ENCODE assay signal across 9 mouse cellular contexts in the genomic region with DNA sequence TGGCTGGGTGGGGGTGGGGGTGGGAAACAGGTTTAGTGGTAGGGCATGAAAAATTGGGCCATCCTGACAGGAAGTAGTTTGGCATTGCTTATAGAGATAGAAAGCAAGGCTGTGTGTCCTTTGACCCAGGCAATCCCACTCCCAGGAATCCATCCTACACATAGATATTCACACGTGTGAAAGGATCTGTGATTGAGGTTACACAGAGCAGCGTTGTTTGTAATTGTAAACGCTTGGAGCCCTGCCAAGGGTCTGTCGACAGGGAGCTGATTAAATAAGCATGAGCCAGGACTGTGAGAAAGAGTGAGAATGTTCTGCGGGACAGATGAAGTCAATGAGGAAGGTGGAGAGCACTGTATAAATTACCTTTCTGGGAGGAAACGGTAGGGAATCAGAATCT. TPM values are rescaled to one million over a fixed set of nuclear protein-coding genes. Genes with fewer than 3 reads are reported as not detected.
DNase-seq lines count a peak whose midpoint lies in the region; ATAC-seq lines count a peak whose summit lies in the region.
"Had no signal": no experiment of that assay in that cellular context is flagged by ENCODE, and none has a peak within 500 bp of the region (broad histone marks: within the 10 kb centered on the region; RNA-seq: fewer than 3 reads in every experiment).

No protein-coding gene starts in this region.

- peaks cover 13% of the 10 kb centered on the region for H3K4me1 ChIP-seq in hindbrain, embryonic 13.5 days (replicated peaks)

- no peak overlapping the region for H3K9ac ChIP-seq in hindbrain, embryonic 13.5 days

- H3K4me3 ChIP-seq in hindbrain, embryonic 13.5 days, result no peak overlapping the region
- H3K4me3 ChIP-seq: erythroblast, embryonic 14.5 days had no signal

- H3K4me2 ChIP-seq in hindbrain, embryonic 13.5 days, result no peak overlapping the region

- peak; percentile 10 for DNase-seq in kidney, adult 18-20 months
- DNase-seq in kidney, postnatal 14 days, result no peak
- DNase-seq in MN1 (ENCODE audit: low spot score), result peak; percentile 32
- peak; percentile 16 for DNase-seq in brain, adult 2 months (ENCODE audit: low read depth, low spot score)
- no peak for DNase-seq in layer of hippocampus, postnatal 10 days (ENCODE audit: low spot score in 2 of 2)
- no peak for DNase-seq in T-cell, adult 2 months (ENCODE audit: low spot score)
- DNase-seq in c-Kit-positive CD71-positive TER-119-positive erythroid progenitor cells, embryonic 14.5 days (ENCODE audit: low spot score), result no peak

- H3K27ac ChIP-seq in hindbrain, embryonic 13.5 days, result peak overlapping the region; percentile 1; the same call in 1 of the 2 replicates

- H3K36me3 ChIP-seq in hindbrain, embryonic 13.5 days, result no peaks in the 10 kb centered on the region

- 12% methylated on average over 6 of the region's 6 CpGs for WGBS in hindbrain, embryonic 13.5 days

- ATAC-seq in hindbrain, embryonic 13.5 days (ENCODE audit: low FRiP score), result peak; percentile 81

- H3K27me3 ChIP-seq in hindbrain, embryonic 13.5 days, result no peaks in the 10 kb centered on the region

- no peaks in the 10 kb centered on the region for H3K9me3 ChIP-seq in hindbrain, embryonic 13.5 days

RNA-seq across cellular contexts. Expression of a gene that starts 46.0 kb away (rescaled TPM):
- 22.7 and 27.5 TPM in 2 replicates for polyA plus RNA-seq in hindbrain, embryonic 13.5 days (2015; fragmentation: Nextera tagmentation; extraction: Ambion mirVana)
- total RNA-seq in layer of hippocampus, postnatal 10 days (2021), result 10 to 100 TPM; 21.8 to 23.6 TPM

Comparison
In these comparisons a context has a peak if more than half of its experiments do, and no peak if none do; other contexts are left out.
1. DNase-seq: peak in kidney, adult 18-20 months (single experiment), MN1 (single experiment) and brain, adult 2 months (single experiment); none in kidney, postnatal 14 days (single experiment), layer of hippocampus, postnatal 10 days (0 of 2), T-cell, adult 2 months (single experiment) and c-Kit-positive CD71-positive TER-119-positive erythroid progenitor cells, embryonic 14.5 days (single experiment).